Mouse (Mus musculus) midbrain, embryonic 13.5 days (tissue): ENCODE data around the gene Gas7. TPM values are rescaled to one million over a fixed set of nuclear protein-coding genes. Genes with fewer than 3 reads are reported as not detected.

Source experiments
- ATAC-seq: fragments of 200-750 bp; cut with Nextera tagmentation; 2 replicates; pipeline ENCODE4 v1.8.0; 2017; ENCODE audit warnings: mild to moderate bottlenecking, moderate TSS enrichment, moderate library complexity
- H3K27ac ChIP-seq: fragments of 300-500 bp; sonication (generic); 2 replicates; pipeline ENCODE4 v1.5.1; 2015; ENCODE audit warnings: inconsistent platforms, mild to moderate bottlenecking, moderate library complexity
- H3K27me3 ChIP-seq: fragments of 300-500 bp; sonication (generic); 2 replicates; pipeline ENCODE4 v1.6.1; 2015; ENCODE audit warnings: mild to moderate bottlenecking, inconsistent platforms
- H3K36me3 ChIP-seq: fragments of 300-500 bp; sonication (generic); 2 replicates; pipeline ENCODE4 v1.6.1; 2015; ENCODE audit warnings: mild to moderate bottlenecking, inconsistent platforms
- H3K4me1 ChIP-seq: fragments of 300-500 bp; sonication (generic); replicated peaks from 2 replicates; pipeline ENCODE4 v1.6.1; 2015; ENCODE audit warnings: inconsistent platforms
- H3K4me2 ChIP-seq: fragments of 300-500 bp; sonication (generic); replicated peaks from 2 replicates; pipeline ENCODE4 v1.6.1; 2015; ENCODE audit warnings: moderate library complexity, mild to moderate bottlenecking, inconsistent platforms
- H3K4me3 ChIP-seq: fragments of 300-500 bp; sonication (generic); replicated peaks from 2 replicates; pipeline ENCODE4 v1.5.1; 2015; ENCODE audit warnings: mild to moderate bottlenecking, inconsistent platforms
- H3K9ac ChIP-seq: fragments of 300-500 bp; sonication (generic); replicated peaks from 2 replicates; pipeline ENCODE4 v1.6.1; 2015; ENCODE audit warnings: mild to moderate bottlenecking, inconsistent platforms
- H3K9me3 ChIP-seq: fragments of 300-500 bp; sonication (generic); 2 replicates; pipeline ENCODE4 v1.6.1; 2016; ENCODE audit warnings: mild to moderate bottlenecking, inconsistent platforms
- WGBS: fragments of 180-500 bp; shearing (Covaris S2); methylation state at CpG from one replicate; pipeline ENCODE4 v1.1.7; 2015; 5-methylcytosine and 5-hydroxymethylcytosine counted together
- polyA plus RNA-seq: library from polyadenylated mRNA; unstranded; fragments of >200 nt; fragmentation: Nextera tagmentation; extraction: Ambion mirVana; gene quantifications from 2 replicates; pipeline ENCODE4 v1.2.1, GENCODE M21; 2015

Gene Gas7
- polyA plus RNA-seq, 1 experiment from 2014 or later = 11.9 TPM

- no peaks in the 10 kb centered on the region for H3K27me3 ChIP-seq
- H3K9ac ChIP-seq = no peak overlapping the region
- no peak overlapping the region for H3K27ac ChIP-seq
- H3K4me2 ChIP-seq = no peak overlapping the region
- WGBS = 41% methylated on average over 5 of the region's 5 CpGs
- no peak for ATAC-seq
- H3K4me1 ChIP-seq = no peaks in the 10 kb centered on the region; the same call in 1 of the 2 replicates
- H3K4me3 ChIP-seq = no peak overlapping the region
- H3K9me3 ChIP-seq = no peaks in the 10 kb centered on the region
- no peaks in the 10 kb centered on the region for H3K36me3 ChIP-seq
Observed at GRCm38 (mm10) chr11:67546582-67546981, 91.3 kb downstream of the Gas7 start.

DNA sequence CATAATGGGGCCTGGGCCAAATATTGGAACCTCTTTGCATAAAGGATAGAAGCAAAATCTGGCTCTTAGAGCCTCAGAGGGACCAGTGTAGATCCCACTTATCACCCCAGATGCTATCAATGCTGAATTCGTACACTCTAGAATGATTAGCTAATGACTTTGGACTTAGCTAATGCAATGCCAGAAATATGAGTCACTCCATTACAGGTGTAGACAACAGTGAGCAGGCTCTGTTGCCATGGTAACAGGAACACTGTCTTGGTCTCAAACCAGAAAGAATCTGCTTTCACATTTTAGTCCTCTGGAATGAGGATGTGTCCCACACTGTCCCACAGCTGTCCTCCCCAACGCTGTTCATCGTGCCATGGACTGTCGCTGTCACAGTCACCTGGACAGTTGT, 94.1 kb downstream of the Gas7 start:
- H3K9me3 ChIP-seq = no peaks in the 10 kb centered on the region
- H3K4me3 ChIP-seq = no peak overlapping the region
- H3K36me3 ChIP-seq = no peaks in the 10 kb centered on the region
- no peaks in the 10 kb centered on the region; the same call in 1 of the 2 replicates for H3K4me1 ChIP-seq
- no peaks in the 10 kb centered on the region for H3K27me3 ChIP-seq
- 89% methylated on average over 4 of the region's 4 CpGs for WGBS
- H3K9ac ChIP-seq = no peak overlapping the region
- H3K27ac ChIP-seq = no peak overlapping the region
- ATAC-seq = no peak
- H3K4me2 ChIP-seq = no peak overlapping the region

- Histone ChIP-seq H3K27ac (no peak overlapping the region), H3K4me2 (no peak overlapping the region), H3K9ac (no peak overlapping the region), H3K36me3 (no peaks in the 10 kb centered on the region), H3K9me3 (no peaks in the 10 kb centered on the region), H3K4me3 (no peak overlapping the region), H3K4me1 (no peaks in the 10 kb centered on the region; the same call in 1 of the 2 replicates), H3K27me3 (no peaks in the 10 kb centered on the region)
- 80% methylated on average over 13 of the region's 13 CpGs for WGBS
- ATAC-seq = no peak
Observed at GRCm38 (mm10) chr11:67549762-67550488, 94.7 kb downstream of the Gas7 start.

- Histone ChIP-seq H3K4me1 (no peaks in the 10 kb centered on the region), H3K36me3 (no peaks in the 10 kb centered on the region), H3K9ac (no peak overlapping the region), H3K27ac (no peak overlapping the region), H3K4me2 (no peak overlapping the region), H3K4me3 (no peak overlapping the region), H3K9me3 (no peaks in the 10 kb centered on the region), H3K27me3 (no peaks in the 10 kb centered on the region)
- ATAC-seq = no peak
- 88% methylated on average over 8 of the region's 8 CpGs for WGBS
Observed at GRCm38 (mm10) chr11:67552400-67552799, 97.2 kb downstream of the Gas7 start.

GRCm38 (mm10) chr11:67554276-67554675, 99.0 kb downstream of the Gas7 start:
- Histone ChIP-seq H3K36me3 (no peaks in the 10 kb centered on the region), H3K4me1 (peaks cover 9% of the 10 kb centered on the region), H3K4me3 (no peak overlapping the region), H3K4me2 (no peak overlapping the region), H3K9ac (no peak overlapping the region), H3K9me3 (no peaks in the 10 kb centered on the region), H3K27me3 (no peaks in the 10 kb centered on the region), H3K27ac (no peak overlapping the region)
- ATAC-seq = no peak
- WGBS = 94% methylated on average over 6 of the region's 6 CpGs

GRCm38 (mm10) chr11:67556360-67556759, 101.1 kb downstream of the Gas7 start:
- H3K27me3 ChIP-seq = no peaks in the 10 kb centered on the region
- H3K27ac ChIP-seq = no peak overlapping the region
- H3K9me3 ChIP-seq = no peaks in the 10 kb centered on the region
- ATAC-seq = no peak
- peaks cover 11% of the 10 kb centered on the region for H3K4me1 ChIP-seq
- H3K4me3 ChIP-seq = no peak overlapping the region
- WGBS = 83% methylated on average over 3 of the region's 3 CpGs
- no peak overlapping the region for H3K9ac ChIP-seq
- no peaks in the 10 kb centered on the region for H3K36me3 ChIP-seq
- no peak overlapping the region for H3K4me2 ChIP-seq

DNA sequence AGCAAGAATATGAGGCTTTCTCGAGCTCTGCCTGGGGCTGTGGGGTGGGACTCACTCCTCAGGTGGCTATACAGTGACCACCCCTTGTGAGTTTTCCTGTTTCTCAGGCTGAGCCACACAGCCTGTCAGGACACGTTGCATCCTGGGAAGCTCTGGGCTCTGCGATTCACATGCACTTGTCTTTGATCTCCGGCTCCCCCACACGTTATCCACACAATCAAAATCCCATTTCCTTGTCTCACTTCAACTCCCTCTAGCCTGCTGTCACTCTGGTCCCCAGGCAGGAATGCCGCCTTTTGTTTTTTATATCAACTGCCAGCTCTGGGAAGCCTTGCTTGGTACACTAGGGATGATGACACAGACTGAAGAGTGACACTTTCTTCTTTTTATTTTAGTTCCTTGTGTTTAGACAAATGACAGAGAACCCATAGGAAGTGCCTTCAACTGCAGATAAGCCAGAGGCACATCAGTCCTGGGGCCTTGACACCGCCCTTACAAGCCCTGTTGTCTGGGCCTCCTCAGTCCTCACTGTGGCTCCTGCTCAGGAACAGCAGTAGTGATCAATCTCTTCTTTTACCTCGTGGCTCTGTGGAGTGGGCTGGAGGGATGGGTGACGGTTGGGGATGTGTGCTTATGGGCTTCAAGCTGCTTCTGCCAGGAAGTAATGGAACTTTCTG, 103.7 kb downstream of the Gas7 start:
- Histone ChIP-seq H3K27ac (no peak overlapping the region), H3K4me2 (no peak overlapping the region), H3K4me1 (peaks cover 11% of the 10 kb centered on the region), H3K36me3 (no peaks in the 10 kb centered on the region), H3K27me3 (no peaks in the 10 kb centered on the region), H3K9ac (no peak overlapping the region), H3K4me3 (no peak overlapping the region), H3K9me3 (no peaks in the 10 kb centered on the region)
- WGBS = 21% methylated on average over 9 of the region's 9 CpGs
- ATAC-seq = no peak

GRCm38 (mm10) chr11:67559522-67559921, 104.3 kb downstream of the Gas7 start:
- H3K4me3 ChIP-seq = no peak overlapping the region
- 89% methylated on average over 5 of the region's 5 CpGs for WGBS
- H3K9ac ChIP-seq = no peak overlapping the region
- H3K9me3 ChIP-seq = no peaks in the 10 kb centered on the region
- H3K4me1 ChIP-seq = peaks cover 11% of the 10 kb centered on the region
- no peak for ATAC-seq
- no peak overlapping the region for H3K4me2 ChIP-seq
- H3K27ac ChIP-seq = no peak overlapping the region
- H3K27me3 ChIP-seq = no peaks in the 10 kb centered on the region
- no peaks in the 10 kb centered on the region for H3K36me3 ChIP-seq

GRCm38 (mm10) chr11:67561631-67562030, 106.4 kb downstream of the Gas7 start:
- Histone ChIP-seq H3K9me3 (no peaks in the 10 kb centered on the region), H3K4me3 (no peak overlapping the region), H3K36me3 (no peaks in the 10 kb centered on the region), H3K4me2 (no peak overlapping the region), H3K4me1 (peaks cover 11% of the 10 kb centered on the region), H3K9ac (no peak overlapping the region), H3K27me3 (no peaks in the 10 kb centered on the region), H3K27ac (no peak overlapping the region)
- 66% methylated on average over 4 of the region's 4 CpGs for WGBS
- ATAC-seq = no peak

DNA sequence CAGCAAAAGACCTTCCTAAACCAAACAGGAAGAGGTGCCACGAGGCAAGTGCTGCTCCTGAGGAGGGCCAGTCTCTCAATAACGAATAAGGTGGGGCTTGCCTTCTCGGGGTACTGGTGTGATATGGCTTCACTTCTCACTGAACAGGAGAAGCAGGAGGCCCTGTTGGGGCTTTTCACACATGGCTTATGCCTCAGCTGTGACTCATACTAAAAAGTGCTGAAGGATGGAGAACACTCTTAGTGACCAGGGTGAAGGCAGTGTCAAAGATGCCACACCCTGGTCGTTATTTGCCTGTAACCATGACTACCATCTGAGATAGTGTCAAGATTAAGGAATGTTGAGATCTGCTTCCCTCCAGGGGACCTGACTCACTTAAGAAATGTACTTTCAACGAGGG, 107.9 kb downstream of the Gas7 start:
- Histone ChIP-seq H3K9ac (no peak overlapping the region), H3K27ac (no peak overlapping the region), H3K9me3 (no peaks in the 10 kb centered on the region), H3K4me2 (no peak overlapping the region), H3K27me3 (no peaks in the 10 kb centered on the region), H3K36me3 (no peaks in the 10 kb centered on the region), H3K4me3 (no peak overlapping the region), H3K4me1 (peaks cover 11% of the 10 kb centered on the region)
- 75% methylated on average over 5 of the region's 5 CpGs for WGBS
- no peak for ATAC-seq

DNA sequence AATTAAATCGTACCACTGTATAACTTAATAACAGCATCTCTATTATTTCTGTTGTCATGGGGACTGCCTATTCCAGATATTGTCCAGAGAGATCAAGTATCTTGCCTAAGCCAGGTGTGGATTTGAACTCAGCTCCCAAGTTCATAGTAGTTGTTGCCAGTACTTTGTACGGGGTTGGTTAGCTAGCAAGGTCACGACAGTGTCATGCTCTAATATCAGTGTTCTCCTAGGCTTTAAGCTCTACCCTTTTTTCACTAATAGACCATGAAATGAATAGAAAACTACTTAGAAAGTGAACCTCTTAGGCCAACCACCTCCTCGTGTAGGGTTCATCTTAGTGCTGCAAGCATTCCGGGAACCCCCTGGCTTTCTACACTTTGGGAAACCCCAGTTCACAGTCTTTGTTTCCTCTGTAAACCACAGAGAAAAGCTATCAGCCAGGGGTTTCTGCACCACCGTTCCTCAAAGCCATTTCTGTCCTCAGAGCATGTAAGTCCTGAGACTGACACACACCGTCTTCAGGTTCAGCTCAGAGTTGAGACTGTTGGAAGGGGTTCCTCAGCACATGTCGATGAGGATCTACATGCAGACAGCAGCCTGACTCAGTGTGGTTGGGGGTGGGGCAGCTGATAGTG, 108.9 kb downstream of the Gas7 start:
- Histone ChIP-seq H3K27me3 (no peaks in the 10 kb centered on the region), H3K9ac (no peak overlapping the region), H3K9me3 (no peaks in the 10 kb centered on the region), H3K4me3 (no peak overlapping the region), H3K36me3 (no peaks in the 10 kb centered on the region), H3K27ac (no peak overlapping the region), H3K4me2 (no peak overlapping the region), H3K4me1 (peaks cover 4% of the 10 kb centered on the region)
- 84% methylated on average over 8 of the region's 8 CpGs for WGBS
- ATAC-seq = no peak

DNA sequence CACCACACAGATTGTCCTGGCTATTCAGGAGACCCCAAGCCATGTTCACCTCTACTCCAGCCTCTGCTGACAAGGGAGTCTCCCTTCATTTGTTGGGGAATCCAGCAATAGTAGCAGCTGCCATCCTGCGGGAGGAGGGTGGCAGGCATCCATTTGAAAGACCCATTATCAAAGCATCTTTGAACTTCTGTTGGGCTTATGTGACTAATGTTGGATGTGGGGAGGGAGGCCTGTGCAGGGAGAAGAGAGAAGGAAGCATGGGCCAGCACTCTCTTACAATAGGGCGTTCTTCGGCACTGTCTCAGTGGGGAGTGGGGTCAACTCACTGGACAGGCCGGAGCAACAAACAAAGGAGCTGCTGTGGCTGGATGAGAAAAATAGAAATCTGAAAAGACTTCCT, 110.3 kb downstream of the Gas7 start:
- WGBS = 46% methylated on average over 4 of the region's 4 CpGs
- ATAC-seq = no peak
- no peaks in the 10 kb centered on the region for H3K36me3 ChIP-seq
- H3K4me3 ChIP-seq = no peak overlapping the region
- H3K9ac ChIP-seq = no peak overlapping the region
- H3K27ac ChIP-seq = no peak overlapping the region
- H3K4me2 ChIP-seq = no peak overlapping the region
- no peaks in the 10 kb centered on the region for H3K27me3 ChIP-seq
- peaks cover 5% of the 10 kb centered on the region for H3K4me1 ChIP-seq
- H3K9me3 ChIP-seq = no peaks in the 10 kb centered on the region
